ENCODE assay signal across 8 mouse cellular contexts in the genomic region with DNA sequence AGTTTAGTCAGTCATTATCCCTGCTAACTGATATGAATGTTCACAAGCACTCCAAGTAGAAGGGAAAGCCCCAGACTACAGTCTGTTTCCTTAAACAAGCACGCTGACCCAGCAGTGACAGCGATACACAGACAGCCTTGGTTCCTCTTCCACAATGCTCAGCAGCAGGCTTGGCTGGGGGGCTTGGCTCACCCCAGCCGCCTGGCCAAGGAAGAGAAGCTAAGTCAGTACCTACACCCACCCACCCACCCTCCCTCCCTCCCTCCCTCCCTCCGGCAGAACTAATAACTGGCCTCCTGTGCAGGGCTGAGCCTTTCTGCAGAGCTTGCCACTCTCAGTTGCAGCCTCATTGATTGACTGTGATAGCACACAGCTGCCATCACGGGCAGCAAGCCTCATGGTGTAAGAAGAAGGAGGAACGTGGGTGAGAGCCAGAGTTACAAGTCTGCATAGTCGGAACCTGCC. TPM values are rescaled to one million over a fixed set of nuclear protein-coding genes. Genes with fewer than 3 reads are reported as not detected.
DNase-seq lines count a peak whose midpoint lies in the region; ATAC-seq lines count a peak whose summit lies in the region.

No protein-coding gene starts in this region.

- no peak; the same call in 1 of the 2 replicates for ATAC-seq in embryonic facial prominence, embryonic 12.5 days (ENCODE audit: insufficient number of reproducible peaks, insufficient read depth, low FRiP score, low TSS enrichment)
- ATAC-seq in hindbrain, embryonic 11.5 days (ENCODE audit: low FRiP score) = peak; percentile 35; the same call in 1 of the 2 replicates
- peak; percentile 28; the same call in 1 of the 2 replicates for ATAC-seq in midbrain, embryonic 11.5 days (ENCODE audit: low FRiP score)

- intact Hi-C loops in left cerebral cortex, postnatal 4 days (cut with DNase I) = no loop called here

- H3K4me2 ChIP-seq in embryonic facial prominence, embryonic 12.5 days (replicated peaks) = no peak overlapping the region
- H3K4me2 ChIP-seq in hindbrain, embryonic 11.5 days (replicated peaks; ENCODE audit: low read depth, low read length) = no peak overlapping the region
- H3K4me2 ChIP-seq in midbrain, embryonic 11.5 days = no peak overlapping the region

- no peak overlapping the region for H3K4me3 ChIP-seq in embryonic facial prominence, embryonic 12.5 days
- no peak overlapping the region for H3K4me3 ChIP-seq in hindbrain, embryonic 11.5 days (ENCODE audit: low read depth, low read length)
- no peak overlapping the region for H3K4me3 ChIP-seq in midbrain, embryonic 11.5 days (ENCODE audit: low read depth, low read length)

- WGBS in embryonic facial prominence, embryonic 12.5 days = 32% methylated on average over 7 of the region's 7 CpGs
- WGBS in hindbrain, embryonic 11.5 days = 69% methylated on average over 5 of the region's 7 CpGs
- WGBS in midbrain, embryonic 11.5 days = 59% methylated on average over 7 of the region's 7 CpGs

- peak overlapping the region; percentile 41; the same call in 1 of the 2 replicates for H3K27ac ChIP-seq in embryonic facial prominence, embryonic 12.5 days
- H3K27ac ChIP-seq in hindbrain, embryonic 11.5 days (ENCODE audit: low read depth, low read length) = peak overlapping the region; percentile 43; the same call in 1 of the 2 replicates
- H3K27ac ChIP-seq in midbrain, embryonic 11.5 days (ENCODE audit: low read depth, low read length) = no peak overlapping the region

- no peaks in the 10 kb centered on the region for H3K36me3 ChIP-seq in embryonic facial prominence, embryonic 12.5 days
- no peaks in the 10 kb centered on the region for H3K36me3 ChIP-seq in hindbrain, embryonic 11.5 days (ENCODE audit: control insufficient read depth, insufficient read depth, low read length)
- H3K36me3 ChIP-seq in midbrain, embryonic 11.5 days (ENCODE audit: control insufficient read depth, insufficient read depth, low read length) = no peaks in the 10 kb centered on the region

- no peaks in the 10 kb centered on the region for H3K9me3 ChIP-seq in embryonic facial prominence, embryonic 12.5 days
- H3K9me3 ChIP-seq in hindbrain, embryonic 11.5 days (ENCODE audit: control insufficient read depth, low read length) = no peaks in the 10 kb centered on the region
- H3K9me3 ChIP-seq in midbrain, embryonic 11.5 days (ENCODE audit: control insufficient read depth, low read length) = no peaks in the 10 kb centered on the region

- no peaks in the 10 kb centered on the region for H3K27me3 ChIP-seq in embryonic facial prominence, embryonic 12.5 days
- H3K27me3 ChIP-seq in hindbrain, embryonic 11.5 days (ENCODE audit: control insufficient read depth, insufficient read depth, low read length) = no peaks in the 10 kb centered on the region
- H3K27me3 ChIP-seq in midbrain, embryonic 11.5 days (ENCODE audit: control insufficient read depth, insufficient read depth, low read length) = no peaks in the 10 kb centered on the region

- H3K4me1 ChIP-seq in embryonic facial prominence, embryonic 12.5 days = peaks cover 38% of the 10 kb centered on the region
- H3K4me1 ChIP-seq in hindbrain, embryonic 11.5 days (replicated peaks; ENCODE audit: control insufficient read depth, insufficient read depth, low read length) = no peaks in the 10 kb centered on the region
- H3K4me1 ChIP-seq in midbrain, embryonic 11.5 days (ENCODE audit: control insufficient read depth, insufficient read depth, low read length) = peaks cover 21% of the 10 kb centered on the region

- peak; percentile 53 for DNase-seq in left cerebral cortex, postnatal 4 days
- no peak for DNase-seq in left cerebral cortex, adult 11 months (ENCODE audit: low spot score)
- no peak for DNase-seq in hindbrain, embryonic 11.5 days (ENCODE audit: low spot score)
- DNase-seq in midbrain, embryonic 11.5 days (ENCODE audit: low spot score, missing footprints) = no peak
- no peak for DNase-seq in embryo, embryonic 10.5 days (ENCODE audit: low spot score)
- DNase-seq in urinary bladder, postnatal 4 days (ENCODE audit: low spot score in 2 of 2) = no peak
- no peak for DNase-seq in testis, postnatal 10 days (ENCODE audit: low spot score)

- no peak overlapping the region for H3K9ac ChIP-seq in embryonic facial prominence, embryonic 12.5 days
- no peak overlapping the region for H3K9ac ChIP-seq in hindbrain, embryonic 11.5 days (ENCODE audit: low read depth, low read length)
- H3K9ac ChIP-seq in midbrain, embryonic 11.5 days (ENCODE audit: low read length) = no peak overlapping the region

RNA-seq across cellular contexts. Expression of gene Nuak1, which starts 38.5 kb away (rescaled TPM):
- 10 to 100 TPM; 51.7 to 53.0 TPM for total RNA-seq in left cerebral cortex, postnatal 4 days (2021)
- polyA plus RNA-seq in embryonic facial prominence, embryonic 12.5 days (2016; fragmentation: Nextera tagmentation; extraction: Ambion mirVana) = 3.5 and 3.8 TPM in 2 replicates
- polyA plus RNA-seq in hindbrain, embryonic 11.5 days (2014; fragmentation: Nextera tagmentation; extraction: Ambion mirVana) = 5.1 and 5.7 TPM in 2 replicates
- 4.8 TPM in 2 replicates for polyA plus RNA-seq in midbrain, embryonic 11.5 days (2014; fragmentation: Nextera tagmentation; extraction: Ambion mirVana)
